Mouse (Mus musculus) hindbrain, embryonic 13.5 days (tissue): ENCODE data around the gene Rock2. TPM values are rescaled to one million over a fixed set of nuclear protein-coding genes. Genes with fewer than 3 reads are reported as not detected.

Experiments
- polyA plus RNA-seq: library from polyadenylated mRNA; unstranded; fragments of >200 nt; fragmentation: Nextera tagmentation; extraction: Ambion mirVana; gene quantifications from 2 replicates; pipeline ENCODE4 v1.2.1, GENCODE M21; 2015

The Rock2 gene
- polyA plus RNA-seq, 1 experiment from 2014 or later = 15.5 TPM

Other genes with a start within 250 kb of the Rock2 start
- gene Ntsr2, start 241.5 kb upstream of the Rock2 start, polyA plus RNA-seq = 0.65 and 1.1 TPM in 2 replicates
- 1.5 and 2.5 TPM in 2 replicates for gene Greb1, start 94.0 kb upstream of the Rock2 start, polyA plus RNA-seq
- 35.5 and 37.5 TPM in 2 replicates for gene E2f6, start 83.9 kb upstream of the Rock2 start, polyA plus RNA-seq
- gene Pqlc3, start 105.5 kb downstream of the Rock2 start, polyA plus RNA-seq = 1.4 and 2.3 TPM in 2 replicates
- gene 2410004P03Rik, start 116.8 kb downstream of the Rock2 start, polyA plus RNA-seq = 3.0 and 4.8 TPM in 2 replicates